Mouse (Mus musculus) MEL (cell line): ENCODE results near the gene Psmc3ip. TPM values are rescaled to one million over a fixed set of nuclear protein-coding genes. Genes with fewer than 3 reads are reported as not detected.

ENCODE experiments used
- DNase-seq: peaks from one replicate; pipeline ENCODE4 v3.0.0; 2011; ENCODE audit warnings: low read depth, low spot score
- H3K27ac ChIP-seq: 2 replicates; pipeline ENCODE4 v1.5.1; 2012; ENCODE audit warnings: low read depth, mild to moderate bottlenecking, control low read depth, low read length, moderate library complexity; ENCODE audit not compliant: control insufficient read depth
- H3K27me3 ChIP-seq, 2 experiments: fragments of 150-350 bp in 1 of 2; sonication (generic) in 1 of 2; 2 replicates each; pipeline ENCODE4 v1.6.1; 2012; ENCODE audit warnings: low read length in 2 of 2, mild to moderate bottlenecking in 2 of 2, improper control_type of control experiment in 1 of 2, moderate library complexity in 1 of 2; ENCODE audit not compliant: insufficient read depth in 2 of 2, control insufficient read depth in 1 of 2
- H3K36me3 ChIP-seq, 2 experiments: 2 replicates each; pipeline ENCODE4 v1.6.1; 2012 to 2014; ENCODE audit warnings: low read length in 2 of 2, improper control_type of control experiment in 1 of 2, inconsistent platforms in 1 of 2, mild to moderate bottlenecking in 1 of 2; ENCODE audit not compliant: insufficient read depth in 2 of 2, control insufficient read depth in 1 of 2
- H3K4me1 ChIP-seq, 2 experiments: fragments of 150-350 bp in 1 of 2; sonication (generic) in 1 of 2; 2 replicates each; pipeline ENCODE4 v1.6.1; 2012; ENCODE audit warnings: low read length in 2 of 2, improper control_type of control experiment in 1 of 2, mild to moderate bottlenecking in 1 of 2; ENCODE audit not compliant: insufficient read depth in 2 of 2, control insufficient read depth in 1 of 2
- H3K4me3 ChIP-seq, 2 experiments: fragments of 150-350 bp in 1 of 2; sonication (generic) in 1 of 2; 2 replicates each; pipeline ENCODE4 v1.5.1; 2012; ENCODE audit warnings: low read depth in 2 of 2, low read length in 2 of 2, mild to moderate bottlenecking in 2 of 2, moderate library complexity in 2 of 2, control low read depth in 1 of 2, improper control_type of control experiment in 1 of 2; ENCODE audit not compliant: control insufficient read depth in 1 of 2, insufficient read depth in 1 of 2
- H3K79me2 ChIP-seq: 2 replicates; pipeline ENCODE4 v1.6.1; 2012; ENCODE audit warnings: mild to moderate bottlenecking, low read length, moderate library complexity; ENCODE audit not compliant: control insufficient read depth, poor library complexity, insufficient read depth
- H3K9ac ChIP-seq: 2 replicates; pipeline ENCODE4 v1.6.1; 2012; ENCODE audit warnings: low read depth, mild to moderate bottlenecking, control low read depth, low read length, moderate library complexity; ENCODE audit not compliant: control insufficient read depth, poor library complexity, severe bottlenecking
- H3K9me3 ChIP-seq: fragments of 150-350 bp; sonication (generic); replicated peaks from 2 replicates; pipeline ENCODE4 v1.6.1; 2012; ENCODE audit warnings: mild to moderate bottlenecking, low read length, improper control_type of control experiment, moderate library complexity; ENCODE audit not compliant: insufficient read depth
- BHLHE40 ChIP-seq: IDR thresholded peaks from 2 replicates; pipeline ENCODE4 v1.6.1; 2012; ENCODE audit warnings: low read depth, mild to moderate bottlenecking, inconsistent platforms, low read length, improper control_type of control experiment, borderline replicate concordance
- CHD1 ChIP-seq: IDR thresholded peaks from 2 replicates; pipeline ENCODE4 v1.6.1; 2012; ENCODE audit warnings: low read depth, mild to moderate bottlenecking, inconsistent platforms, low read length, improper control_type of control experiment
- CHD2 ChIP-seq: IDR thresholded peaks from 2 replicates; pipeline ENCODE4 v1.6.1; 2011; ENCODE audit warnings: low read length, improper control_type of control experiment
- CTCF ChIP-seq, 3 experiments: IDR thresholded peaks in 2 of 3; conservative IDR thresholded peaks in 1 of 3; 2 replicates each; pipeline ENCODE4 v1.5.1; 2011 to 2012; ENCODE audit warnings: low read length in 3 of 3, low read depth in 2 of 3, mild to moderate bottlenecking in 2 of 3, improper control_type of control experiment in 1 of 3, inconsistent platforms in 1 of 3, mixed read lengths in 1 of 3, moderate library complexity in 1 of 3; ENCODE audit not compliant: control insufficient read depth in 1 of 3, insufficient read depth in 1 of 3, poor library complexity in 1 of 3, severe bottlenecking in 1 of 3
- E2F4 ChIP-seq: IDR thresholded peaks from 2 replicates; pipeline ENCODE4 v1.6.1; 2011; ENCODE audit warnings: low read depth, low read length, improper control_type of control experiment, borderline replicate concordance
- ELF1 ChIP-seq: IDR thresholded peaks from 2 replicates; pipeline ENCODE4 v1.6.1; 2014; ENCODE audit warnings: low read depth, mild to moderate bottlenecking, inconsistent platforms, low read length, improper control_type of control experiment, moderate library complexity
- EP300 ChIP-seq, 2 experiments: IDR thresholded peaks; 2 replicates each; pipeline ENCODE4 v1.6.1; 2011; ENCODE audit warnings: improper control_type of control experiment in 2 of 2, low read length in 2 of 2, low read depth in 1 of 2, mild to moderate bottlenecking in 1 of 2
- GABPA ChIP-seq: IDR thresholded peaks from 2 replicates; pipeline ENCODE4 v1.6.1; 2012; ENCODE audit warnings: low read depth, mild to moderate bottlenecking, inconsistent platforms, low read length, improper control_type of control experiment, moderate library complexity
- GATA1 ChIP-seq: IDR thresholded peaks from 2 replicates; pipeline ENCODE4 v1.6.1; 2011; ENCODE audit warnings: low read depth, low read length, improper control_type of control experiment
- JUND ChIP-seq: IDR thresholded peaks from 2 replicates; pipeline ENCODE4 v1.6.1; 2011; ENCODE audit warnings: low read depth, mild to moderate bottlenecking, improper control_type of control experiment, low read length
- KAT2A ChIP-seq: conservative IDR thresholded peaks from 2 replicates; pipeline ENCODE4 v1.6.1; 2012; ENCODE audit warnings: low read depth, low read length, improper control_type of control experiment, inconsistent platforms
- MAX ChIP-seq: IDR thresholded peaks from 2 replicates; pipeline ENCODE4 v1.6.1; 2011; ENCODE audit warnings: low read length, improper control_type of control experiment
- MXI1 ChIP-seq: IDR thresholded peaks from 2 replicates; pipeline ENCODE4 v1.6.1; 2011; ENCODE audit warnings: mild to moderate bottlenecking, low read depth, low read length, improper control_type of control experiment
- MYB ChIP-seq: IDR thresholded peaks from 2 replicates; pipeline ENCODE4 v1.6.1; 2011; ENCODE audit warnings: mild to moderate bottlenecking, low read depth, low read length, improper control_type of control experiment
- NELFE ChIP-seq: IDR thresholded peaks from 2 replicates; pipeline ENCODE4 v1.6.1; 2011; ENCODE audit warnings: low read depth, low read length, improper control_type of control experiment
- NRF1 ChIP-seq: IDR thresholded peaks from 2 replicates; pipeline ENCODE4 v1.6.1; 2014; ENCODE audit warnings: low read depth, mild to moderate bottlenecking, inconsistent platforms, low read length, improper control_type of control experiment, moderate library complexity; ENCODE audit not compliant: poor library complexity, insufficient read depth, severe bottlenecking
- POLR2A ChIP-seq, 2 experiments: IDR thresholded peaks; 2 replicates each; pipeline ENCODE4 v1.6.1; 2011 to 2012; ENCODE audit warnings: low read length in 2 of 2, mild to moderate bottlenecking in 2 of 2, control low read depth in 1 of 2, improper control_type of control experiment in 1 of 2, low read depth in 1 of 2, moderate library complexity in 1 of 2; ENCODE audit not compliant: control insufficient read depth in 1 of 2, insufficient read depth in 1 of 2, poor library complexity in 1 of 2
- RAD21 ChIP-seq: IDR thresholded peaks from 2 replicates; pipeline ENCODE4 v1.6.1; 2011; ENCODE audit warnings: mild to moderate bottlenecking, low read depth, low read length, improper control_type of control experiment
- SMC3 ChIP-seq: IDR thresholded peaks from 2 replicates; pipeline ENCODE4 v1.6.1; 2011; ENCODE audit warnings: low read depth, low read length, improper control_type of control experiment
- TAL1 ChIP-seq: IDR thresholded peaks from 2 replicates; pipeline ENCODE4 v1.6.1; 2012; ENCODE audit warnings: mild to moderate bottlenecking, inconsistent platforms, low read length, moderate library complexity, mixed read lengths
- TBP ChIP-seq: IDR thresholded peaks from 2 replicates; pipeline ENCODE4 v1.8.0; 2011; ENCODE audit warnings: low read depth, low read length, improper control_type of control experiment
- UBTF ChIP-seq: IDR thresholded peaks from 2 replicates; pipeline ENCODE4 v1.6.1; 2012; ENCODE audit warnings: low read depth, mild to moderate bottlenecking, inconsistent platforms, low read length, improper control_type of control experiment, moderate library complexity, borderline replicate concordance; ENCODE audit not compliant: insufficient read depth
- ZKSCAN1 ChIP-seq: IDR thresholded peaks from 2 replicates; pipeline ENCODE4 v1.6.1; 2012; ENCODE audit warnings: low read depth, mild to moderate bottlenecking, inconsistent platforms, low read length, improper control_type of control experiment, moderate library complexity
- polyA plus RNA-seq, 2 experiments: library from polyadenylated mRNA; stranded (reverse) in 1 of 2; unstranded in 1 of 2; fragments of >175 nt in 1 of 2; fragments of >200 nt in 1 of 2; gene quantifications; 2 replicates each; pipeline versions ENCODE4 v1.2.1 to v1.2.4; 2012; ENCODE audit warnings: low replicate concordance in 2 of 2, low read depth in 1 of 2; ENCODE audit not compliant: insufficient read length in 2 of 2, insufficient read depth in 1 of 2, missing spikeins in 1 of 2
- total RNA-seq: library from RNA; depleted of rRNA; stranded (reverse); fragments of 300-350 nt; gene quantifications from 2 replicates; pipeline ENCODE4 v1.2.3, GENCODE M21; 2012

Psmc3ip gene
- total and polyA plus RNA-seq, 3 experiments: 8.2 to 14.5 TPM; not detected in 1

DNA sequence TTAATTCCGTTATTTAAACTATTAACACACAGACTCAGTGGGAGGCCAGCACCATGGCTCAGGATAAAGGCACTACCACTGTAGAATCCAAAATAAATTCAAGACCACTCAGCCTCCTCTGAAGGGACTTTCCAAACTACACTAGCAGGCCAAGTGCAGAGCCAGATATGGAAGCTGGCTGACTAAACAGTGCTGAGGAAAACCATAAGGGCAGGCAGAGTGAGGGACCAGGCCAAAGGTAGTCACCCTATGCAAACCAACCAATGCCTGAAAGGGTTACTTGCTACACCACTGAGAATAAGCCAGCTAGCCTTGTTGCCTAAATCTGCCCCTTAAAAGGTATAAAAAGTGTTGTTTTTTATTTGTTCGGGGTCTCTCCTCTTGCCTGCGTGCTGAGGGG is 16.9 kb upstream of the Psmc3ip start:
- Histone ChIP-seq H3K36me3 (peaks cover 2 to 6% of the 10 kb centered on the region in 2 experiments), H3K4me3 (no peak overlapping the region), H3K4me1 (0 out of 4 replicates have a peak, but pooled peaks cover 0 to 2% of the 10 kb centered on the region in 2 experiments), H3K79me2 (peaks cover 24% of the 10 kb centered on the region), H3K27ac (no peak overlapping the region), H3K9me3 (no peaks in the 10 kb centered on the region), H3K27me3 (no peaks in the 10 kb centered on the region), H3K9ac (no peak overlapping the region)
- DNase-seq: no peak
- no peak for TF ChIP-seq RAD21
- TF ChIP-seq JUND: no peak
- no peak for TF ChIP-seq POLR2A (IDR thresholded peaks at IDR 0.05; ENCODE audit: control insufficient read depth in 1 of 2, insufficient read depth in 1 of 2, low read depth in 1 of 2, low read length in 2 of 2, poor library complexity in 1 of 2)
- TF ChIP-seq TBP: no peak
- no peak for TF ChIP-seq SMC3
- TF ChIP-seq ELF1: no peak
- TF ChIP-seq MAX: no peak
- no peak for TF ChIP-seq MXI1
- TF ChIP-seq GABPA: no peak
- no peak for TF ChIP-seq KAT2A
- TF ChIP-seq CHD1: no peak
- TF ChIP-seq MYB: no peak
- TF ChIP-seq ZKSCAN1: no peak
- no peak for TF ChIP-seq E2F4
- TF ChIP-seq CHD2: no peak

DNA sequence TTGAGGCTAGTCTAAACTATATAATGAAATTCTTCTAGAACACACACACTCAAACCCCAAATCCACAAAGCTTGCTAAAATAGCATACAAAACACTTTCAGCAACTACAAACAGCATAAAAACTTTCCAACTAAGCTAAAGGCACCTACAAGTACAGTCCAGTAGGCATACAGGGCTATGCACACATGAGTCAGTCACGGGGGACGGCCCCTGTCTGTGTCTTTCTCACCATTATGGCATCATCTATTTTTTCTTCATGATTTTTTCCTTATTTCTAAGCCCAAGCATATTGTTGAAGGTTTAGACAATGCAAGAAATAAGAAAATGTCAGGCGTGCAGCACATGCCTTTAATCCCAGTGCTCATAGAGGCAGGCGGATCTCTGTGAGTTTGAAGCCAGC is 15.9 kb upstream of the Psmc3ip start:
- Histone ChIP-seq H3K36me3 (peaks cover 0 to 4% of the 10 kb centered on the region in 2 experiments; a peak in 2 of 4 replicates), H3K79me2 (peaks cover 22% of the 10 kb centered on the region), H3K27ac (no peak overlapping the region), H3K9me3 (no peaks in the 10 kb centered on the region), H3K9ac (no peak overlapping the region), H3K4me1 (no peaks in the 10 kb centered on the region), H3K4me3 (no peak overlapping the region), H3K27me3 (no peaks in the 10 kb centered on the region)
- TF ChIP-seq NELFE: no peak
- no peak for TF ChIP-seq POLR2A (IDR thresholded peaks at IDR 0.05; ENCODE audit: control insufficient read depth in 1 of 2, insufficient read depth in 1 of 2, low read depth in 1 of 2, low read length in 2 of 2, poor library complexity in 1 of 2)
- TF ChIP-seq JUND: no peak
- no peak for TF ChIP-seq EP300 (IDR thresholded peaks at IDR 0.05; ENCODE audit: low read depth in 1 of 2, low read length in 2 of 2)
- no peak for TF ChIP-seq ELF1
- TF ChIP-seq BHLHE40: no peak
- TF ChIP-seq CTCF (IDR thresholded peaks at IDR 0.05 in 2 of 3, conservative IDR thresholded peaks at IDR 0.05 in 1 of 3; ENCODE audit: control insufficient read depth in 1 of 3, insufficient read depth in 1 of 3, low read depth in 2 of 3, low read length in 3 of 3, poor library complexity in 1 of 3, severe bottlenecking in 1 of 3): no peak
- TF ChIP-seq ZKSCAN1: no peak
- no peak for TF ChIP-seq TAL1
- no peak for TF ChIP-seq GABPA
- no peak for TF ChIP-seq CHD1
- no peak for TF ChIP-seq NRF1
- no peak for TF ChIP-seq GATA1
- TF ChIP-seq MYB: no peak
- TF ChIP-seq UBTF: no peak
- TF ChIP-seq CHD2: no peak
- no peak for DNase-seq
